Mouse (Mus musculus) hindbrain, postnatal 0 days (tissue): ENCODE data around the gene Srgap3. TPM values are rescaled to one million over a fixed set of nuclear protein-coding genes. Genes with fewer than 3 reads are reported as not detected.
A peak's percentile ranks its signal among the peaks of the same experiment; 100 is the strongest.

ENCODE experiments used
- ATAC-seq: fragments of 200-750 bp; cut with Nextera tagmentation; 2 replicates; pipeline ENCODE4 v1.8.0; 2017; ENCODE audit warnings: mild to moderate bottlenecking, moderate TSS enrichment, moderate library complexity
- DNase-seq: peaks from one replicate; pipeline ENCODE4 v3.0.0-alpha.2; 2015; ENCODE audit warnings: low spot score
- H3K27ac ChIP-seq: fragments of 300-500 bp; sonication (generic); 2 replicates; pipeline ENCODE4 v1.5.1; 2014; ENCODE audit warnings: mild to moderate bottlenecking
- H3K27me3 ChIP-seq: fragments of 300-500 bp; sonication (generic); 2 replicates; pipeline ENCODE4 v1.6.1; 2014; ENCODE audit warnings: low read length, mixed read lengths; ENCODE audit not compliant: insufficient read depth
- H3K36me3 ChIP-seq: fragments of 300-500 bp; sonication (generic); 2 replicates; pipeline ENCODE4 v1.6.1; 2014; ENCODE audit warnings: low read length, mixed read lengths; ENCODE audit not compliant: insufficient read depth
- H3K4me1 ChIP-seq: fragments of 300-500 bp; sonication (generic); 2 replicates; pipeline ENCODE4 v1.6.1; 2014; ENCODE audit warnings: antibody characterized with exemption, low read length, mixed read lengths; ENCODE audit not compliant: insufficient read depth
- H3K4me2 ChIP-seq: fragments of 300-500 bp; sonication (generic); 2 replicates; pipeline ENCODE4 v1.6.1; 2014; ENCODE audit warnings: low read depth, mild to moderate bottlenecking, low read length, moderate library complexity, mixed read lengths
- H3K4me3 ChIP-seq: fragments of 300-500 bp; sonication (generic); 2 replicates; pipeline ENCODE4 v1.5.1; 2014; ENCODE audit warnings: low read length
- H3K9ac ChIP-seq: fragments of 300-500 bp; sonication (generic); replicated peaks from 2 replicates; pipeline ENCODE4 v1.6.1; 2014; ENCODE audit warnings: mild to moderate bottlenecking, low read length, moderate library complexity, mixed read lengths
- H3K9me3 ChIP-seq: fragments of 300-500 bp; sonication (generic); 2 replicates; pipeline ENCODE4 v1.6.1; 2016; ENCODE audit warnings: low read length, mixed read lengths
- CTCF ChIP-seq: IDR thresholded peaks from 2 replicates; pipeline ENCODE4 v1.5.1; 2016; ENCODE audit warnings: antibody characterized with exemption, control low read depth, low read depth
- WGBS: fragments of 180-500 bp; shearing (Covaris S2); extraction: QIAGEN DNeasy Blood & Tissue Kit; methylation state at CpG from one replicate; pipeline ENCODE4 v1.1.7; 2014; 5-methylcytosine and 5-hydroxymethylcytosine counted together
- polyA plus RNA-seq: library from polyadenylated mRNA; unstranded; fragments of >200 nt; fragmentation: Nextera tagmentation; extraction: Ambion mirVana; gene quantifications from 2 replicates; pipeline ENCODE4 v1.2.1, GENCODE M21; 2015
- total RNA-seq: library from RNA; depleted of rRNA; stranded (reverse); fragments of >200 nt; gene quantifications from 2 replicates; pipeline ENCODE4 v1.2.3, GENCODE M21; 2014

The Srgap3 gene
- total and polyA plus RNA-seq, 2 experiments from 2014 or later: 23.7 to 55.8 TPM

GRCm38 (mm10) chr6:112788617-112789016 lies 158.4 kb downstream of the Srgap3 start:
- Histone ChIP-seq H3K4me2 (no peak overlapping the region), H3K27me3 (no peaks in the 10 kb centered on the region), H3K27ac (no peak overlapping the region), H3K9me3 (no peaks in the 10 kb centered on the region), H3K36me3 (no peaks in the 10 kb centered on the region), H3K4me3 (no peak overlapping the region), H3K9ac (no peak overlapping the region), H3K4me1 (0 out of 2 replicates have a peak, but pooled peaks cover 8% of the 10 kb centered on the region)
- no peak for TF ChIP-seq CTCF
- 21% methylated on average over 10 of the region's 10 CpGs for WGBS
- ATAC-seq (peak; percentile 60), DNase-seq (peak; percentile 26)

DNA sequence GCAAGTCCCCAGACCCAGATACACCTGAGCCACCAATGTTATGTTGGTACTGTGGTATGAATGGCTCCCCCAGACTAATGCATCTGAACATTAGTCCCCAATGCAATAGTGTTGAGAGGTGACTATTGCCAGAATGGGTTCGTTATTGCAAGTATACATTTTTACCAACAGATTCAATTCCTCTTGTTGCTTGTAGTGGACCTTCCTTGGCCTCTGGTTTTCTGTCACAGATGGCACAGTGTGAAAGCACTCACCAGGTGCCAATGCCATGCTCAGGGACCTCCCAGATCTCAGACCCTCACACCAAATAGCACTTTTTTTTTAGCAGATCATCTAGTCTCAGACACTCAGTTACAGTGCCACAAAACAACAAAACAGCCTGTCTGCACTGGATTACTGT lies 158.9 kb downstream of the Srgap3 start:
- 72% methylated on average over 1 of the region's 1 CpGs for WGBS
- Histone ChIP-seq H3K27ac (no peak overlapping the region), H3K4me1 (0 out of 2 replicates have a peak, but pooled peaks cover 8% of the 10 kb centered on the region), H3K36me3 (no peaks in the 10 kb centered on the region), H3K27me3 (no peaks in the 10 kb centered on the region), H3K9ac (no peak overlapping the region), H3K9me3 (no peaks in the 10 kb centered on the region), H3K4me2 (no peak overlapping the region), H3K4me3 (no peak overlapping the region)
- no peak for TF ChIP-seq CTCF
- no peak for DNase-seq
- ATAC-seq: no peak

- Histone ChIP-seq H3K4me1 (no peaks in the 10 kb centered on the region; the same call in 1 of the 2 replicates), H3K9me3 (no peaks in the 10 kb centered on the region), H3K4me2 (no peak overlapping the region), H3K27ac (no peak overlapping the region), H3K36me3 (peaks cover 16% of the 10 kb centered on the region; the same call in 1 of the 2 replicates), H3K27me3 (no peaks in the 10 kb centered on the region), H3K9ac (no peak overlapping the region), H3K4me3 (no peak overlapping the region)
- peak; percentile 61 for TF ChIP-seq CTCF
- no peak for ATAC-seq
- 83% methylated on average over 10 of the region's 10 CpGs for WGBS
- peak; percentile 28 for DNase-seq
Measured at GRCm38 (mm10) chr6:112781409-112782093, 165.5 kb downstream of the Srgap3 start.

DNA sequence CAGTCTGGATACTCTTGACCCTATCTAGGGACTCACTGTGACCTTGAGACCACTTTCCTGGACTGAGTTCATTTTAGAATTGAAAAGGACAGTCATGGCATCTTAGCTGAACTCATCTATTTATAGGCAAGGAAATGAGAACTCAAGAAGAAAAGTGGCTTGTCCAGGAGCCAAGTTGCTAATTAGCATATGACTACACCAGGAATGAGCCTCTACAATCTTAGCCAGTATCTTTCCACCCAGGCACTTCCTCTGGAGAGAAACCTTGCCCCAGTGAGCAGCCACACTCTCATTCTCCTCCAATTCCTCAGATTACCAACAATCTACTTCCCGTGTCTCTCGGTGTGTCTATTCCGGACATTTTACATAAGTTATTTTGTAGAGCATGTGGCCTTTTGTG lies 168.9 kb downstream of the Srgap3 start:
- Histone ChIP-seq H3K36me3 (peaks cover 39% of the 10 kb centered on the region), H3K27ac (no peak overlapping the region), H3K9me3 (no peaks in the 10 kb centered on the region), H3K27me3 (no peaks in the 10 kb centered on the region), H3K9ac (no peak overlapping the region), H3K4me2 (no peak overlapping the region), H3K4me1 (no peaks in the 10 kb centered on the region; the same call in 1 of the 2 replicates), H3K4me3 (no peak overlapping the region)
- peak; percentile 33 for DNase-seq
- no peak for ATAC-seq
- WGBS: 70% methylated on average over 3 of the region's 3 CpGs
- TF ChIP-seq CTCF: no peak

GRCm38 (mm10) chr6:112776718-112777117 lies 170.3 kb downstream of the Srgap3 start:
- DNase-seq (no peak), ATAC-seq (no peak)
- H3K27ac ChIP-seq: no peak overlapping the region
- no peaks in the 10 kb centered on the region for H3K9me3 ChIP-seq
- no peak overlapping the region for H3K4me2 ChIP-seq
- 89% methylated on average over 6 of the region's 6 CpGs for WGBS
- H3K36me3 ChIP-seq: peaks cover 43% of the 10 kb centered on the region
- H3K4me3 ChIP-seq: no peak overlapping the region
- TF ChIP-seq CTCF: no peak
- no peak overlapping the region for H3K9ac ChIP-seq
- H3K4me1 ChIP-seq: no peaks in the 10 kb centered on the region; the same call in 1 of the 2 replicates
- no peaks in the 10 kb centered on the region for H3K27me3 ChIP-seq

GRCm38 (mm10) chr6:112773754-112774153 lies 173.3 kb downstream of the Srgap3 start:
- H3K27me3 ChIP-seq: no peaks in the 10 kb centered on the region
- H3K4me3 ChIP-seq: no peak overlapping the region
- no peaks in the 10 kb centered on the region; the same call in 1 of the 2 replicates for H3K4me1 ChIP-seq
- H3K4me2 ChIP-seq: no peak overlapping the region
- DNase-seq (no peak), ATAC-seq (no peak)
- 86% methylated on average over 7 of the region's 7 CpGs for WGBS
- no peak for TF ChIP-seq CTCF
- peaks cover 49% of the 10 kb centered on the region for H3K36me3 ChIP-seq
- no peak overlapping the region for H3K27ac ChIP-seq
- no peaks in the 10 kb centered on the region for H3K9me3 ChIP-seq
- no peak overlapping the region for H3K9ac ChIP-seq

- H3K27me3 ChIP-seq: no peaks in the 10 kb centered on the region
- no peaks in the 10 kb centered on the region for H3K4me1 ChIP-seq
- H3K4me3 ChIP-seq: no peak overlapping the region
- peaks cover 53% of the 10 kb centered on the region for H3K36me3 ChIP-seq
- no peaks in the 10 kb centered on the region for H3K9me3 ChIP-seq
- no peak for TF ChIP-seq CTCF
- H3K4me2 ChIP-seq: no peak overlapping the region
- no peak overlapping the region for H3K9ac ChIP-seq
- 95% methylated on average over 2 of the region's 2 CpGs for WGBS
- no peak overlapping the region for H3K27ac ChIP-seq
- DNase-seq (no peak), ATAC-seq (no peak)
Measured at GRCm38 (mm10) chr6:112770996-112771395, 176.1 kb downstream of the Srgap3 start.
